Mouse (Mus musculus) CH12.LX (cell line): ENCODE data around the gene Bach2. TPM values are rescaled to one million over a fixed set of nuclear protein-coding genes. Genes with fewer than 3 reads are reported as not detected.

Experiments
- DNase-seq: peaks from one replicate; pipeline ENCODE4 v3.0.0-alpha.2; 2013; ENCODE audit errors: extremely low read depth
- H3K27ac ChIP-seq: 2 replicates; pipeline ENCODE4 v1.5.1; 2012; ENCODE audit warnings: low read depth, mild to moderate bottlenecking, control low read depth, moderate library complexity; ENCODE audit not compliant: insufficient read depth
- H3K27me3 ChIP-seq: replicated peaks from 2 replicates; pipeline ENCODE3; 2012; ENCODE audit warnings: inconsistent platforms
- H3K36me3 ChIP-seq, 2 experiments: replicated peaks in 1 of 2; 2 replicates each; pipeline versions ENCODE3 to v1.6.1; 2012; ENCODE audit warnings: inconsistent platforms in 1 of 2, low read length in 1 of 2, mild to moderate bottlenecking in 1 of 2, mixed read lengths in 1 of 2, moderate library complexity in 1 of 2; ENCODE audit not compliant: control insufficient read depth in 1 of 2, insufficient read depth in 1 of 2
- H3K4me1 ChIP-seq, 2 experiments: 2 replicates each; pipeline ENCODE4 v1.6.1; 2012; ENCODE audit warnings: inconsistent platforms in 1 of 2, moderate library complexity in 1 of 2; ENCODE audit not compliant: insufficient read depth in 2 of 2, control insufficient read depth in 1 of 2
- H3K4me2 ChIP-seq: 2 replicates; pipeline ENCODE4 v1.6.1; 2012; ENCODE audit warnings: low read depth, mild to moderate bottlenecking, control low read depth; ENCODE audit not compliant: poor library complexity, insufficient read depth, severe bottlenecking
- H3K4me3 ChIP-seq, 3 experiments: fragments of 150-350 bp in 1 of 3; sonication (generic) in 1 of 3; replicated peaks in 1 of 3; 2 replicates each; pipeline versions ENCODE3 to v1.5.1; 2011 to 2012; ENCODE audit warnings: low read depth in 2 of 3, low read length in 2 of 3, mild to moderate bottlenecking in 2 of 3, moderate library complexity in 2 of 3, control low read depth in 1 of 3, improper control_type of control experiment in 1 of 3, inconsistent platforms in 1 of 3, mixed read lengths in 1 of 3; ENCODE audit not compliant: poor library complexity in 1 of 3
- H3K79me2 ChIP-seq: replicated peaks from 2 replicates; pipeline ENCODE4 v1.6.1; 2012; ENCODE audit warnings: mild to moderate bottlenecking, moderate library complexity; ENCODE audit not compliant: control insufficient read depth, poor library complexity, insufficient read depth, severe bottlenecking; ENCODE audit errors: extremely low read depth
- H3K9ac ChIP-seq: 2 replicates; pipeline ENCODE4 v1.6.1; 2012; ENCODE audit warnings: low read depth, mild to moderate bottlenecking, control low read depth, moderate library complexity; ENCODE audit not compliant: insufficient read depth
- H3K9me3 ChIP-seq: replicated peaks from 2 replicates; pipeline ENCODE3; 2012; ENCODE audit warnings: low read length, inconsistent platforms, mixed read lengths
- CHD2 ChIP-seq: IDR thresholded peaks from 2 replicates; pipeline ENCODE4 v1.6.1; 2011; ENCODE audit warnings: low read length, improper control_type of control experiment
- CTCF ChIP-seq, 2 experiments: IDR thresholded peaks in 1 of 2; conservative IDR thresholded peaks in 1 of 2; 2 replicates each; pipeline ENCODE4 v1.5.1; 2011 to 2012; ENCODE audit warnings: low read depth in 2 of 2, low read length in 2 of 2, improper control_type of control experiment in 1 of 2, inconsistent platforms in 1 of 2, mild to moderate bottlenecking in 1 of 2, moderate library complexity in 1 of 2
- EP300 ChIP-seq: IDR thresholded peaks from 2 replicates; pipeline ENCODE4 v1.6.1; 2011; ENCODE audit warnings: low read length, improper control_type of control experiment
- GABPA ChIP-seq: IDR thresholded peaks from 2 replicates; pipeline ENCODE4 v1.6.1; 2012; ENCODE audit warnings: low read depth, low read length, improper control_type of control experiment, inconsistent platforms; ENCODE audit not compliant: insufficient replicate concordance
- HCFC1 ChIP-seq: IDR thresholded peaks from 2 replicates; pipeline ENCODE4 v1.6.1; 2012; ENCODE audit warnings: low read depth, mild to moderate bottlenecking, inconsistent platforms, low read length, improper control_type of control experiment
- IRF4 ChIP-seq: IDR thresholded peaks from 2 replicates; pipeline ENCODE4 v1.6.1; 2014; ENCODE audit warnings: low read depth, mild to moderate bottlenecking, inconsistent platforms, low read length, improper control_type of control experiment
- JUN ChIP-seq: IDR thresholded peaks from 2 replicates; pipeline ENCODE4 v1.6.1; 2011; ENCODE audit warnings: low read depth, mild to moderate bottlenecking, low read length, improper control_type of control experiment, moderate library complexity; ENCODE audit not compliant: insufficient read depth
- JUND ChIP-seq: conservative IDR thresholded peaks from 2 replicates; pipeline ENCODE4 v1.6.1; 2011; ENCODE audit warnings: low read depth, low read length, improper control_type of control experiment
- KAT2A ChIP-seq: IDR thresholded peaks from 2 replicates; pipeline ENCODE4 v1.6.1; 2012; ENCODE audit warnings: low read length, improper control_type of control experiment, inconsistent platforms; ENCODE audit not compliant: insufficient replicate concordance
- MAFK ChIP-seq: IDR thresholded peaks from 2 replicates; pipeline ENCODE4 v1.6.1; 2011; ENCODE audit warnings: low read length, improper control_type of control experiment; ENCODE audit not compliant: insufficient replicate concordance
- MAX ChIP-seq: IDR thresholded peaks from 2 replicates; pipeline ENCODE4 v1.6.1; 2011; ENCODE audit warnings: low read length, improper control_type of control experiment
- MAZ ChIP-seq: IDR thresholded peaks from 2 replicates; pipeline ENCODE4 v1.6.1; 2012; ENCODE audit warnings: low read depth, mild to moderate bottlenecking, inconsistent platforms, low read length, improper control_type of control experiment, moderate library complexity
- MEF2A ChIP-seq: IDR thresholded peaks from 2 replicates; pipeline ENCODE4 v1.6.1; 2014; ENCODE audit warnings: low read depth, mild to moderate bottlenecking, inconsistent platforms, low read length, improper control_type of control experiment, borderline replicate concordance
- MXI1 ChIP-seq: IDR thresholded peaks from 2 replicates; pipeline ENCODE4 v1.6.1; 2011; ENCODE audit warnings: mild to moderate bottlenecking, low read depth, low read length, improper control_type of control experiment
- MYC ChIP-seq: IDR thresholded peaks from 2 replicates; pipeline ENCODE4 v1.6.1; 2011; ENCODE audit warnings: low read depth, mild to moderate bottlenecking, improper control_type of control experiment, low read length
- NELFE ChIP-seq: IDR thresholded peaks from 2 replicates; pipeline ENCODE4 v1.6.1; 2011; ENCODE audit warnings: low read depth, low read length, improper control_type of control experiment
- PAX5 ChIP-seq: IDR thresholded peaks from 2 replicates; pipeline ENCODE4 v1.6.1; 2012; ENCODE audit warnings: low read length, inconsistent platforms, mixed read lengths
- POLR2A ChIP-seq: IDR thresholded peaks from 2 replicates; pipeline ENCODE4 v1.6.1; 2011; ENCODE audit warnings: low read depth, mild to moderate bottlenecking, improper control_type of control experiment, low read length
- RCOR1 ChIP-seq: conservative IDR thresholded peaks from 2 replicates; pipeline ENCODE4 v1.6.1; 2012; ENCODE audit warnings: low read depth, mild to moderate bottlenecking, inconsistent platforms, low read length, improper control_type of control experiment
- SIN3A ChIP-seq: IDR thresholded peaks from 2 replicates; pipeline ENCODE4 v1.6.1; 2012; ENCODE audit warnings: low read length, improper control_type of control experiment, inconsistent platforms
- SMC3 ChIP-seq: IDR thresholded peaks from 2 replicates; pipeline ENCODE4 v1.6.1; 2011; ENCODE audit warnings: low read depth, low read length, improper control_type of control experiment
- TCF12 ChIP-seq: IDR thresholded peaks from 2 replicates; pipeline ENCODE4 v1.6.1; 2014; ENCODE audit warnings: low read depth, mild to moderate bottlenecking, inconsistent platforms, low read length, improper control_type of control experiment
- ZC3H11A ChIP-seq: IDR thresholded peaks from 2 replicates; pipeline ENCODE4 v1.6.1; 2012; ENCODE audit warnings: low read depth, mild to moderate bottlenecking, inconsistent platforms, low read length, improper control_type of control experiment
- ZKSCAN1 ChIP-seq: IDR thresholded peaks from 2 replicates; pipeline ENCODE4 v1.6.1; 2012; ENCODE audit warnings: low read depth, inconsistent platforms, low read length, improper control_type of control experiment, borderline replicate concordance
- ZMIZ1 ChIP-seq: IDR thresholded peaks from 2 replicates; pipeline ENCODE4 v1.6.1; 2012; ENCODE audit warnings: low read depth, mild to moderate bottlenecking, inconsistent platforms, low read length, improper control_type of control experiment
- ZNF384 ChIP-seq: IDR thresholded peaks from 2 replicates; pipeline ENCODE4 v1.6.1; 2012; ENCODE audit warnings: low read depth, low read length, improper control_type of control experiment, inconsistent platforms
- dilution Hi-C: fragments of 300-500 bp; cut with MboI; formaldehyde crosslinking; loops from 2 replicates; pipeline ENCODE4 v1.14.3; 2020; ENCODE audit warnings: low sequenced_read_pairs; ENCODE audit not compliant: extremely low pct_unique_long_range_greater_than_20kb, extremely low pct_ligation_motif_present
- in situ Hi-C: fragments of 300-500 bp; cut with MboI; formaldehyde crosslinking; loops from 3 replicates; pipeline ENCODE4 v1.14.3; 2019; ENCODE audit warnings: low sequenced_read_pairs, low pct_ligation_motif_present, low pct_unique_long_range_greater_than_20kb, mixed read lengths
- polyA plus RNA-seq: library from polyadenylated mRNA; unstranded; fragments of >175 nt; gene quantifications from 2 replicates; pipeline ENCODE4 v1.2.1, GENCODE M21; 2012; ENCODE audit warnings: low read depth; ENCODE audit not compliant: insufficient read length
- total RNA-seq, 2 experiments: library from RNA; depleted of rRNA; stranded (reverse); fragments of 300-350 nt in 1 of 2; fragments of >200 nt in 1 of 2; gene quantifications; 2 replicates each; pipeline ENCODE4 v1.2.3; 2012 to 2014

The Bach2 gene
- total and polyA plus RNA-seq, 3 experiments: 0.11 TPM; not detected in 2

DNA sequence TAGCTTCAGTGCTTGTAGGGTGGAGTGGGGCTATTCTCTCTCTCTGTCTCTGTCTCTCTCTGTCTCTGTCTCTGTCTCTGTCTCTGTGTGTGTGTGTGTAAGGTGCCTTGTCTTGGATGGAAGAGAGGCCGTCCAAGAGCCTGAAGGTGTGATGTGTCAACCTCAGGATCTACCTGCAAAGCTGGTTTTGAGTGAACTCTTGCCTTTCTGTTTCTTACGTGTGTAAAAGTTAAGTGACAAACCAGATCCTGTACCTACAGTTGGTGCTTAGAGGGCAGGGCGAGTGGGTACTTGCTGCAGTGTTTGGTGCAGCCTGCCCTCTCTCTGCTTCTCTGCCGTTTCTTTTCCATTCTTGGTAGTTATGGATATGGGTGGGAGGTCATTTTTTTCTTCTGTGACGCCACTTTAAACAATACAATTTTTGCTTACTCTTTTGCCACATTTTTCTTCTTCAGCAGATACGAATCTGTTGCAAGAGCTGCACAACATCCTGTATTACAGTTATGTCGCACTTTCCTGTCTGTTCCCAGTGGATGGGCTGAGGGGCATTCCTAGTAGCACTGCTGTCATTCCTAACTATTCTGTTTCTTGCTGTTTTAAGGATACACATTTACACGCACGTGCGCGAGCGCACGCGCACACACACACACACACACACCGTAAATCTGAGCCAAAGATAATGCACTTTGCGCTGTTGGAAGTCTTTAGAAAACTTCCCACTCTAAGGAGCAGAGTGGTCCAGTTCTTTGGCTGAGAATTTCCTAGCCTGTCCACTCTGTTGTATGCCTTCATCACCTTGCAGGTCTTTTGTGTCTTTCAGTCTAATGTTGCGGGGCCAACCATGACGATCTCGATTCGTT is 24.5 kb downstream of the Bach2 start:
- no peak overlapping the region for H3K27ac ChIP-seq
- no peaks in the 10 kb centered on the region for H3K79me2 ChIP-seq
- in situ Hi-C loops (no loop called here), dilution Hi-C loops (no loop called here)
- no peak for TF ChIP-seq RCOR1
- no peak for TF ChIP-seq POLR2A
- TF ChIP-seq ZNF384: no peak
- TF ChIP-seq GABPA: no peak
- no peak for TF ChIP-seq CHD2
- no peak for TF ChIP-seq MEF2A
- TF ChIP-seq IRF4: no peak
- no peak overlapping the region for H3K4me2 ChIP-seq
- H3K4me1 ChIP-seq: peaks cover 0 to 2% of the 10 kb centered on the region in 2 experiments; a peak in 1 of 4 replicates
- H3K9ac ChIP-seq: no peak overlapping the region
- no peaks in the 10 kb centered on the region for H3K9me3 ChIP-seq
- H3K27me3 ChIP-seq: no peaks in the 10 kb centered on the region
- no peak for DNase-seq
- H3K36me3 ChIP-seq: no peaks in the 10 kb centered on the region
- no peak overlapping the region for H3K4me3 ChIP-seq

DNA sequence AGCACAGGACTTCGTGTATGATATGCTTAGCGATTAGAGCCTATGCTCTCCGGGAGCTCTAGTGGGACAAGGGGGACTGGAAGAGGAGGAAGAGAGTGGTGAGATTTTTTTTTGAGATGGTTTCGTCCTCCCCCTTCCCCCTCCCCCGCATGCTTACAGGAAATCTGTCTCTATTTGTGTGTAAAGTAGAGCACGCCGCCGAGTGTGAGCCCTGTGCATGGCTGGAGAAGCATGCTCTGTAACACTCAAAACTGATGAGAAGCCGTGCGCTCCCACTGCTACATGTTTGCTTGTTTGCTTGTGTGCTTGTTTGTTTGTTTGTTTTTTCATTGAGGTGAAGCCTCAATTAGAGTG is 25.1 kb downstream of the Bach2 start:
- dilution Hi-C loops (no loop called here), in situ Hi-C loops (no loop called here)
- H3K9me3 ChIP-seq: no peaks in the 10 kb centered on the region
- no peaks in the 10 kb centered on the region for H3K27me3 ChIP-seq
- TF ChIP-seq CHD2 (no peak), NELFE (no peak), PAX5 (no peak), ZKSCAN1 (no peak), MAX (no peak), MXI1 (no peak), JUND (no peak), JUN (no peak)
- no peak overlapping the region for H3K9ac ChIP-seq
- no peaks in the 10 kb centered on the region for H3K4me1 ChIP-seq
- H3K27ac ChIP-seq: no peak overlapping the region
- H3K36me3 ChIP-seq: no peaks in the 10 kb centered on the region
- DNase-seq: no peak
- no peaks in the 10 kb centered on the region for H3K79me2 ChIP-seq
- H3K4me3 ChIP-seq: no peak overlapping the region
- H3K4me2 ChIP-seq: no peak overlapping the region

- H3K4me1 ChIP-seq: no peaks in the 10 kb centered on the region
- no peaks in the 10 kb centered on the region for H3K36me3 ChIP-seq
- in situ Hi-C loops: no loop called here
- no peak overlapping the region for H3K4me2 ChIP-seq
- no peaks in the 10 kb centered on the region for H3K79me2 ChIP-seq
- DNase-seq: no peak
- no peak overlapping the region for H3K9ac ChIP-seq
- no peak overlapping the region for H3K4me3 ChIP-seq
- H3K27me3 ChIP-seq: no peaks in the 10 kb centered on the region
- dilution Hi-C loops: no loop called here
- no peak overlapping the region for H3K27ac ChIP-seq
- H3K9me3 ChIP-seq: no peaks in the 10 kb centered on the region
- TF ChIP-seq HCFC1 (no peak), PAX5 (no peak), MAZ (no peak), CTCF (conservative IDR thresholded peaks at IDR 0.05 in 1 of 2, IDR thresholded peaks at IDR 0.05 in 1 of 2; ENCODE audit: low read depth in 2 of 2, low read length in 2 of 2) (no peak), EP300 (no peak), MYC (no peak), MAFK (no peak), ZNF384 (no peak), SIN3A (no peak), MAX (no peak), RCOR1 (no peak), SMC3 (no peak), ZMIZ1 (no peak), POLR2A (no peak), KAT2A (no peak), CHD2 (no peak), ZC3H11A (no peak), TCF12 (no peak), GABPA (no peak)
Measured at GRCm38 (mm10) chr4:32264892-32265291, 26.3 kb downstream of the Bach2 start.
